Mouse (Mus musculus) liver, postnatal 0 days (tissue): Measurements from ENCODE around the gene Irf1. TPM values are rescaled to one million over a fixed set of nuclear protein-coding genes. Genes with fewer than 3 reads are reported as not detected.
"Not testable (repeated sequence)": the region's sequence is repeated elsewhere in the genome, so short reads cannot be mapped to it uniquely, and the experiment has no call there.

ENCODE experiments used
- ATAC-seq: fragments of 200-750 bp; cut with Nextera tagmentation; 2 replicates; pipeline ENCODE4 v1.8.0; 2017; ENCODE audit warnings: mild to moderate bottlenecking, moderate library complexity
- DNase-seq: peaks from one replicate; pipeline ENCODE4 v3.0.0-alpha.2; 2016
- H3K27ac ChIP-seq: fragments of 300-500 bp; sonication (generic); 2 replicates; pipeline ENCODE4 v1.5.1; 2014; ENCODE audit warnings: antibody characterized with exemption, moderate library complexity, mild to moderate bottlenecking, low read depth
- H3K27me3 ChIP-seq: fragments of 300-500 bp; sonication (generic); 2 replicates; pipeline ENCODE4 v1.6.1; 2014; ENCODE audit warnings: low read length, control low read depth, mixed read lengths; ENCODE audit not compliant: insufficient read depth
- H3K36me3 ChIP-seq: fragments of 300-500 bp; sonication (generic); replicated peaks from 2 replicates; pipeline ENCODE4 v1.6.1; 2014; ENCODE audit warnings: mild to moderate bottlenecking, control low read depth, low read length, moderate library complexity, mixed read lengths; ENCODE audit not compliant: insufficient read depth
- H3K4me1 ChIP-seq: fragments of 300-500 bp; sonication (generic); 2 replicates; pipeline ENCODE4 v1.6.1; 2014; ENCODE audit warnings: antibody characterized with exemption, mild to moderate bottlenecking, control low read depth; ENCODE audit not compliant: insufficient read depth
- H3K4me2 ChIP-seq: fragments of 300-500 bp; sonication (generic); 2 replicates; pipeline ENCODE4 v1.6.1; 2014; ENCODE audit warnings: low read depth, mild to moderate bottlenecking, low read length, moderate library complexity, mixed read lengths
- H3K4me3 ChIP-seq: fragments of 300-500 bp; sonication (generic); 2 replicates; pipeline ENCODE4 v1.5.1; 2014; ENCODE audit warnings: low read depth, low read length
- H3K9ac ChIP-seq: fragments of 300-500 bp; sonication (generic); replicated peaks from 2 replicates; pipeline ENCODE4 v1.6.1; 2014; ENCODE audit warnings: mild to moderate bottlenecking, moderate library complexity
- H3K9me3 ChIP-seq: fragments of 300-500 bp; sonication (generic); 2 replicates; pipeline ENCODE4 v1.6.1; 2016; ENCODE audit warnings: mild to moderate bottlenecking, control low read depth, low read length, mixed read lengths
- CTCF ChIP-seq: sonication (generic); IDR thresholded peaks from 2 replicates; pipeline ENCODE4 v1.5.1; 2016; ENCODE audit warnings: antibody characterized with exemption, low read depth
- EP300 ChIP-seq: IDR thresholded peaks from 2 replicates; pipeline ENCODE4 v1.6.1; 2016; ENCODE audit warnings: antibody characterized with exemption, low read depth, mild to moderate bottlenecking
- WGBS: fragments of 180-500 bp; shearing (Covaris S2); extraction: QIAGEN DNeasy Blood & Tissue Kit; methylation state at CpG from one replicate; pipeline ENCODE4 v1.1.7; 2014; ENCODE audit not compliant: insufficient replicate concordance; 5-methylcytosine and 5-hydroxymethylcytosine counted together
- polyA plus RNA-seq: library from polyadenylated mRNA; unstranded; fragments of >200 nt; fragmentation: Nextera tagmentation; extraction: Ambion mirVana; gene quantifications from 2 replicates; pipeline ENCODE4 v1.2.1, GENCODE M21; 2015

Irf1 gene
- polyA plus RNA-seq, 1 experiment from 2014 or later, result 22.0 TPM

DNA sequence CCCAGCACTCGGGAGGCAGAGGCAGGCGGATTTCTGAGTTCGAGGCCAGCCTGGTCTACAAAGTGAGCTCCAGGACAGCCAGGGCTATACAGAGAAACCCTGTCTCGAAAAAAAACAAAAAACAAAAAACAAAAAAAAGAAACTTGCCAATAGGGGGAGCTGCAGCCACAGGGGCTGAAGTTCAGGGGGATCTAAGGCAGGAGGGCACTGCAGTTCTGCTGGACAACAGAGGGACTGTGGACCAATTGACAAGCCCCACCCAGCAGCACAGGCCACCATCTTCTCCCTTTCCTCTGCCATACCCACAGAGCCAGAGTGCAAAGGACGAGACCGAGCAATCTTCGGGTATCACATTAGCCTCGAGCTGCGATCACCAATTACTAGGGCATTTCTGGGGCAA is 11.8 kb upstream of the Irf1 start:
- peaks cover 21% of the 10 kb centered on the region for H3K4me1 ChIP-seq
- not testable (repeated sequence) for H3K4me2 ChIP-seq, H3K27ac ChIP-seq, H3K27me3 ChIP-seq, H3K9me3 ChIP-seq, H3K9ac ChIP-seq, H3K36me3 ChIP-seq, H3K4me3 ChIP-seq, ATAC-seq, DNase-seq
- TF ChIP-seq CTCF, result peak; percentile 67
- WGBS, result 68% methylated on average over 7 of the region's 9 CpGs

DNA sequence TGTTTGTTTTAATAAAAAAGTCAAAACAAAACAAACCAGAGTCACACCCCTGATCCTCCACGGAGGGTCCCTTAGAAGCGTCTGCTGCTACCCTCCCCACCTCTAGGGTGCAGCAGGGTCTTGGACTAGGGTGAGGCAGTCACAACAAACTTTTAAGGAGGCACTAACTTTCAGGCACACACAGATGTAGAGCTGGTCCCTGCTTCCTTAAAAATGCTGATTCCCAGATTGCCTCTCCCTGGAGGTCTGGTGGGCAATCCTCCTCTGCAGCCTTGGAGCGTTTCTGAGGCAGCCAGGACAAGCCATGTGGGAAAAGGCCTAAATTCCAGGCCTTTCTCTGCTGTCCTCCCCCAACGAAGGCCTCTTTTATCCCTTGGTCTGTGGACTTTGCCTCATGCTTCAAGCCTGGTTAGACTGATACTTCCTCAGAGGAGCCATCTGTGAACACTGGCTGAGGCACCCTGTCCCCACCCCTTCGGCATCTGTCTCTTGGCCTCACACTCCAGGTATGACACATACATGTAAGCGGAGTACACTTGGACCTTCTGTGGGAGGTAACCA is 10.9 kb upstream of the Irf1 start:
- no peak overlapping the region for H3K27ac ChIP-seq
- peaks cover 28% of the 10 kb centered on the region for H3K4me1 ChIP-seq
- no peaks in the 10 kb centered on the region for H3K36me3 ChIP-seq
- WGBS, result 48% methylated on average over 6 of the region's 6 CpGs
- no peak overlapping the region for H3K4me3 ChIP-seq
- H3K9ac ChIP-seq, result no peak overlapping the region
- H3K4me2 ChIP-seq, result no peak overlapping the region
- ATAC-seq (no peak), DNase-seq (no peak)
- TF ChIP-seq EP300, result no peak
- peak; percentile 63 for TF ChIP-seq CTCF
- no peaks in the 10 kb centered on the region for H3K9me3 ChIP-seq
- no peaks in the 10 kb centered on the region for H3K27me3 ChIP-seq

DNA sequence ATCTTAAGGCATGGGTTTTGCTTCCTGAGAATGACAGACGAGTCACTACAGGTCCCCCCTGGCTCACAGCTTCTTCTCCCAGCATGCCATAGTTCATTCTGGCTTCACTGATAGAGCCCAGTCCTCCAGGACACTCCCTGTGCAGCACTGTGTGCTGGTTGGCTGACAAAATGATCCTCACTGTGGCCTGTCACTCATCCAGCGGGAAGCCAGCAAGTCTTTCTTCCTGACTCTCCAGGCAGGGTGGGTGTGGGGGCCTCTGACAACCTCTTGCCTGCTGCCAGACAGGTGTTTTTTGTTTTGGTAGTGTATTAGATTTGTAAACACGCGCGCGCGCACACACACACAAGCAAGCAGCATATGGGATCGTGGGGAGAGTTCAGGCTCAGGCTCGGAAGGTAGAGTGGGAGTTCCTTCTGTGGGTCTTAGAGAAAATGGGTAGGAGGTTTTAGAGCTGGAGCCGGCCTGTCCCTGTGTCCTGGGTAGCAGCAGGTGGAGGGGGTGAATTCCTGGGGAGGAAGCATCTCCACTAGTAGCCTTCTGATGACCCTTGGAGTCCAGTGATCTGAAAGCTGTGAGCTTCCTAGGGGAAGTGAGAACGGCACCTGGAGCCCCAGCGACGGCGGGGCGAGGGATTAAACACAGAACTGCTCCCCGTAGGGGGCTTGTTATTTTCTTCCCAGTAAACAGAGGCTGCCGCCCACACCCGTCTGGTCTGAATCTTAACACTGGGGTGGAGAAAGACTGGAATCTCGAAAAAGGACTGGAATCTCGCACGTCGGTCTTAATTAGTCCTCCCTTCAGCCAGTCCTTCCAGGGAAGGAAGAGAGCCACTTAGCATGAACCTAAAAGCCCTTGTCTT is 10.0 kb upstream of the Irf1 start:
- ATAC-seq (no peak), DNase-seq (no peak)
- no peak overlapping the region for H3K27ac ChIP-seq
- no peak overlapping the region for H3K4me2 ChIP-seq
- no peaks in the 10 kb centered on the region for H3K36me3 ChIP-seq
- peaks cover 37% of the 10 kb centered on the region for H3K4me1 ChIP-seq
- 66% methylated on average over 22 of the region's 22 CpGs for WGBS
- no peaks in the 10 kb centered on the region for H3K27me3 ChIP-seq
- TF ChIP-seq CTCF (no peak), EP300 (no peak)
- H3K4me3 ChIP-seq, result no peak overlapping the region
- no peak overlapping the region for H3K9ac ChIP-seq
- H3K9me3 ChIP-seq, result no peaks in the 10 kb centered on the region

DNA sequence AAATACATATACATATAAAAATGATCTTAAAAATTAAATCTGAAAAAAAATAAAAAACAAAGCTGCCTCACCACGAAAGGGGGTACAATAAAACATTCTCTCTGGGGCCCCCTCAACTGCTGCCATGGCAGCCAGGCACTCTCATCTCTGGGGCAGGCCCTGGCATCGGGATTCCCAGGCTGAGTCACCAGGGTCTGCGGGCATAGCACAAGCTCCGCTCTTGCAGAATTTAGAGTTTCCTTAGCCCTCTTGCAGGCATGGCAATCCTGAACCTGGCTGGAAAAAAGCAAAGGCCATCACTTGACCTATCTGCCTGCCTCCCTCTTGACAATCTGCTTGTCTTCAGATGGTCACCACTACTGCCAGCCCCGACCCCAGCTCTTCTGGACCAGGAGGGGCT is 8.5 kb upstream of the Irf1 start:
- H3K36me3 ChIP-seq, result no peaks in the 10 kb centered on the region
- 72% methylated on average over 5 of the region's 5 CpGs for WGBS
- peaks cover 38% of the 10 kb centered on the region for H3K4me1 ChIP-seq

DNA sequence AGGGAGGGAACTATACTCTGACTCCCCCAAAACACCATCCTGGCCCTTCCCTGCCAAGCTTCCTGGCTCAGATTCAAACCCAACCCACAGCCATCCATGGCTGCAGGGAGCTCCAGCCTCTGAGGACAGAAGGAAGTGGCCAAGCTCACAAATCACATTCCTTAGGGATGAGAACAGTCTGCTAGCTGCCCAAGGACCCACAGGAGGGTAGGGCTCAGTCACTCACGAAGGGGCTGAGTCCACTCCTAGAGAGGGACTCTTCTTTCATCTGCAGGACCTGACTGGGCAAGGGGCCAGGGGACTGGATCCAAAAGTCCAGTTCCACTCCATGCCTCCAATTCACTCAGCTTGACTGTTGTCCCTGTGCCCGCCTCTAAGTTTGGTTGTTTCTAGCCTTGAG is 8.0 kb upstream of the Irf1 start:
- WGBS, result 53% methylated on average over 2 of the region's 2 CpGs
- DNase-seq, result peak; percentile 69
- H3K4me3 ChIP-seq, result no peak overlapping the region

More for the DNA sequence above, 8.5 kb upstream of the Irf1 start:
- DNase-seq (no peak), ATAC-seq (no peak)
- Histone ChIP-seq H3K27ac (no peak overlapping the region), H3K4me2 (no peak overlapping the region), H3K27me3 (no peaks in the 10 kb centered on the region), H3K4me3 (no peak overlapping the region), H3K9ac (no peak overlapping the region), H3K9me3 (no peaks in the 10 kb centered on the region)
- TF ChIP-seq EP300, result no peak
- TF ChIP-seq CTCF, result no peak

DNA sequence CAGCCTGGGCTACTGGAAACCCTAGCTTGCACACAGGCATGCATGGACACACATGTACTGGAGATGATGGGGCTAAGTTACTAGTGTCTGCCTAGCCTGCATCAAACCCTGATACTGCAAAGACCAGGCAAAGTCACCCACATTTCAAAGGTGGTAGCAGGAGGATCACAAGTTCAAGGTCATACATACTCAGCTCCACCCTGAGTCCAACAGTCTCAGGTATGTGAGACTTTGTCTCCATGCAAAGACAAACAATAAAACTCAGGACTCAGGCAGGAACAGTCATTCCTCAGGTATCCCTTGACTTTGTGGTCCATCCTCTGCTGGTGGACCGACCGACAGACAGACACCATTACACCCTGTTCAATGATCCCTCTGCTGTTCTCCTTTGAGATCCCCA is 7.4 kb upstream of the Irf1 start:
- H3K4me3 ChIP-seq, result peak overlapping the region; percentile 50
- no peaks in the 10 kb centered on the region for H3K36me3 ChIP-seq
- H3K9ac ChIP-seq, result peak overlapping the region; percentile 72
- TF ChIP-seq CTCF, result no peak
- no peak for TF ChIP-seq EP300
- ATAC-seq (no peak), DNase-seq (no peak)
- peaks cover 38% of the 10 kb centered on the region for H3K4me1 ChIP-seq
- H3K27ac ChIP-seq, result peak overlapping the region; percentile 97
- peak overlapping the region; percentile 87 for H3K4me2 ChIP-seq
- WGBS, result 43% methylated on average over 2 of the region's 2 CpGs
- no peaks in the 10 kb centered on the region for H3K9me3 ChIP-seq
- no peaks in the 10 kb centered on the region for H3K27me3 ChIP-seq

More for the DNA sequence above, 8.0 kb upstream of the Irf1 start:
- peaks cover 38% of the 10 kb centered on the region for H3K4me1 ChIP-seq
- H3K9me3 ChIP-seq, result no peaks in the 10 kb centered on the region
- peak overlapping the region; percentile 97 for H3K27ac ChIP-seq
- TF ChIP-seq CTCF (no peak), EP300 (no peak)
- ATAC-seq, result no peak
- no peaks in the 10 kb centered on the region for H3K27me3 ChIP-seq
- no peak overlapping the region for H3K9ac ChIP-seq
- peak overlapping the region; percentile 87; the same call in 1 of the 2 replicates for H3K4me2 ChIP-seq
- H3K36me3 ChIP-seq, result no peaks in the 10 kb centered on the region
